Mouse (Mus musculus) forebrain, embryonic 16.5 days (tissue): Measurements from ENCODE around the gene Cmip. TPM values are rescaled to one million over a fixed set of nuclear protein-coding genes. Genes with fewer than 3 reads are reported as not detected.

Experiments
- ATAC-seq: fragments of 200-750 bp; cut with Nextera tagmentation; 2 replicates; pipeline ENCODE4 v1.8.0; 2017; ENCODE audit warnings: mild to moderate bottlenecking, moderate library complexity
- H3K27ac ChIP-seq: fragments of 300-500 bp; sonication (generic); 2 replicates; pipeline ENCODE4 v1.5.1; 2014; ENCODE audit warnings: low read length, control low read depth
- H3K27me3 ChIP-seq: fragments of 300-500 bp; sonication (generic); replicated peaks from 2 replicates; pipeline ENCODE4 v1.6.1; 2014; ENCODE audit warnings: low read length; ENCODE audit not compliant: control insufficient read depth, insufficient read depth
- H3K36me3 ChIP-seq: fragments of 300-500 bp; sonication (generic); 2 replicates; pipeline ENCODE4 v1.6.1; 2014; ENCODE audit not compliant: control insufficient read depth, insufficient read depth
- H3K4me1 ChIP-seq: fragments of 300-500 bp; sonication (generic); replicated peaks from 2 replicates; pipeline ENCODE4 v1.6.1; 2014; ENCODE audit warnings: low read length; ENCODE audit not compliant: control insufficient read depth, insufficient read depth
- H3K4me2 ChIP-seq: fragments of 300-500 bp; sonication (generic); 2 replicates; pipeline ENCODE4 v1.6.1; 2014; ENCODE audit warnings: mild to moderate bottlenecking, low read length, control low read depth
- H3K4me3 ChIP-seq: fragments of 300-500 bp; sonication (generic); replicated peaks from 2 replicates; pipeline ENCODE4 v1.5.1; 2014; ENCODE audit warnings: mild to moderate bottlenecking, low read length, control low read depth
- H3K9ac ChIP-seq: fragments of 300-500 bp; sonication (generic); replicated peaks from 2 replicates; pipeline ENCODE4 v1.6.1; 2014; ENCODE audit warnings: low read depth, low read length, control low read depth
- H3K9me3 ChIP-seq: fragments of 300-500 bp; sonication (generic); 2 replicates; pipeline ENCODE4 v1.6.1; 2016; ENCODE audit warnings: low read length; ENCODE audit not compliant: control insufficient read depth
- WGBS: fragments of 180-500 bp; shearing (Covaris S2); extraction: QIAGEN DNeasy Blood & Tissue Kit; methylation state at CpG from one replicate; pipeline ENCODE4 v1.1.7; 2014; 5-methylcytosine and 5-hydroxymethylcytosine counted together
- polyA plus RNA-seq: library from polyadenylated mRNA; unstranded; fragments of >200 nt; fragmentation: Nextera tagmentation; extraction: Ambion mirVana; gene quantifications from 2 replicates; pipeline ENCODE4 v1.2.1, GENCODE M21; 2015

Gene Cmip
- polyA plus RNA-seq, 1 experiment from 2014 or later: 98.1 TPM

DNA sequence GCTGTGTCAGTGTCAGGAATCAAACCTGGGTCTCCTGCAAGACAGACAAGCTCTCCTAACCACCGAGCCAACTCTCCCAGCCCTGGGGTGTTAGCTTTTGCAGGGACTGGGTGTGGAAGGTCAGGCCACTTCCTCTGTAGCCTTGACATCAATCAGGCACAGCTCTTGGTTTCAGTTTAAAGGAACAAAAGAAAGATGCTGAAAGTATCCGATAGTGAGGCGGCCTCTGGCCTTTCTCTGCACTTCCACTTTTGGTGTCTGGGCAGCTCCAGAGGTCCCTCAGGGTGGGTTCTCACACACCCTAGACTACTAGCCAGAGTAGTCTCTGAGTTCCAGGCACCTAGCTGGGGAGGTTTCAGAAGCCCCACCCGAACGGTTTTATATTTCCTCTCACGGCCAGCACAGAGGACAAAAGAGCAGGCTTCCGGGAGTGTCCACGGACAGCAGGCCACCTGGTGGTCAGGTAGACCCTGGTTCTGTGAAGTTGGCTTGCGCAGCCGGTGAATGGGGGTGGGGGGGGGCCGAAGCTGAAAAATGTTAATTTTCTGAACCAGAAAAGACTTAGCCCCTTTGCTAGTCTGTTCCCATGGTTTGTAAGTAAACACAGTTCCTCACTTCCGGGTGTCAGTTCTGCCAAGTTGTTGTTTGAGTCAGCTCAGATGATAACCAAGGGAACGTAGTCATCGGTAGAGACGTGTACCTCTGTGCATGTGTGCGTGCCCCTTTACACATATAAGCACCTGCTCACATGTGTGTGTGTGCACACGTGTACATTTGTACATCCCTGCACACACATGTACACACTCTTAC is 25.5 kb downstream of the Cmip start:
- H3K9me3 ChIP-seq: peaks cover 3% of the 10 kb centered on the region; the same call in 1 of the 2 replicates
- no peak for ATAC-seq
- H3K4me1 ChIP-seq: peaks cover 36% of the 10 kb centered on the region
- H3K9ac ChIP-seq: no peak overlapping the region
- H3K27me3 ChIP-seq: no peaks in the 10 kb centered on the region
- H3K27ac ChIP-seq: no peak overlapping the region
- no peaks in the 10 kb centered on the region for H3K36me3 ChIP-seq
- WGBS: 72% methylated on average over 17 of the region's 17 CpGs
- H3K4me2 ChIP-seq: no peak overlapping the region
- H3K4me3 ChIP-seq: no peak overlapping the region

DNA sequence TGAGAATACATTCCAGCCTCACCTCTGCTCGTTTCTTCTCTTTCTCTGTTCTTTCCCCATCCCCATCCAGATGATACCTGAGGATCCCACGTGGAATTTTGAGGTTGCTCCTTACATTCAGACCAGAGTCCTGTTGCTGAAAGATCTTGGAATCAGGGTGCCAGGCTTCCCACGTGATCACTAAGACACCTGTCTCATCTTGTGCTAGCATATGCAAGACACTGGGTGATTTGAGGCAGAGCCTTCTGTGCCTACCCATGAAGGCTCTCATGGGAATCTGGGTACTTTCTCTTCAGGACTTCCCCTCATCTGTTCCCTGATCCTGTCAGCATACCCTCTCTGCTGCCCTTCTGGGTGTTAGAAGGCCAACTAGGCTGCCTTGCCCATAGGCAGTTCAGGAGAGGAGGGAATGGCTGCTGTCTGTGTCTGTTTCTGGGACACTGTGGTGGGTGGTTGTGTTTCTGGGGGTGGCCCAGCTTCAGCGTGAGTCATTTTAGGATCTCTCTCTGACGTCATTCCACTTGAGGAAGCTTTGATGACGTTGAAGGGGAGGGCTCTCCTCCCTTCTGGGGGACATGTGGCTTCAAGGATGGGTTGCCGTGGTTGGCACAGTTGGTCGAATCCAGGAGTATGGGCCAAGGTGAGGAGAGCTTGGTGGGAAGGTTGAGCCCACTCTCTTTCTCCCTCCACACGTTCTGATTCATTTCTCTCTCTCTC is 28.1 kb downstream of the Cmip start:
- Histone ChIP-seq H3K27ac (no peak overlapping the region), H3K4me3 (no peak overlapping the region), H3K4me2 (no peak overlapping the region), H3K9me3 (peaks cover 3% of the 10 kb centered on the region; the same call in 1 of the 2 replicates), H3K9ac (no peak overlapping the region), H3K36me3 (no peaks in the 10 kb centered on the region), H3K27me3 (no peaks in the 10 kb centered on the region), H3K4me1 (peaks cover 17% of the 10 kb centered on the region)
- 80% methylated on average over 9 of the region's 9 CpGs for WGBS
- no peak for ATAC-seq

DNA sequence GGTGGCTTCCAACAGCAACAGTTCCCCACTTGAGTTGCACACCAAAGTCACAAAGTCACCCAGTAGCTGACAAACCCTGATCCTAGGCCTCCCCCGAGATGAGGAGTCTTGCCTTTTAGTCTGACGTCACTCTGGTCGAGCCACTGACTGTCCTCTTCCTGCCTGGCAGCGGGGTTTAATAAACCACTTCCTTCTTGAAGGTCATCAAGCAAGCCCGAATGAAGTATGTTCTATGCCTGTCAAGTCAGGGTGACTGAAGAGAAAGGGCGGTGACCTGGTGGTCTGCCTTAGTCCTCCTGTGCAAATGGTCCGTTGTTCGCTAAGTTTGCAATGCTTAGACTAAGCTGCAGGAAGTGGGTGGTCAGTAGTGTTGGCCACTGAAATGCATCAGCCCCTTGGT is 31.1 kb downstream of the Cmip start:
- H3K27me3 ChIP-seq: no peaks in the 10 kb centered on the region
- H3K9me3 ChIP-seq: peaks cover 3% of the 10 kb centered on the region; the same call in 1 of the 2 replicates
- no peak overlapping the region for H3K4me3 ChIP-seq
- no peak overlapping the region for H3K4me2 ChIP-seq
- H3K36me3 ChIP-seq: no peaks in the 10 kb centered on the region
- ATAC-seq: no peak
- H3K9ac ChIP-seq: no peak overlapping the region
- H3K27ac ChIP-seq: no peak overlapping the region
- peaks cover 28% of the 10 kb centered on the region for H3K4me1 ChIP-seq
- WGBS: 86% methylated on average over 8 of the region's 8 CpGs

DNA sequence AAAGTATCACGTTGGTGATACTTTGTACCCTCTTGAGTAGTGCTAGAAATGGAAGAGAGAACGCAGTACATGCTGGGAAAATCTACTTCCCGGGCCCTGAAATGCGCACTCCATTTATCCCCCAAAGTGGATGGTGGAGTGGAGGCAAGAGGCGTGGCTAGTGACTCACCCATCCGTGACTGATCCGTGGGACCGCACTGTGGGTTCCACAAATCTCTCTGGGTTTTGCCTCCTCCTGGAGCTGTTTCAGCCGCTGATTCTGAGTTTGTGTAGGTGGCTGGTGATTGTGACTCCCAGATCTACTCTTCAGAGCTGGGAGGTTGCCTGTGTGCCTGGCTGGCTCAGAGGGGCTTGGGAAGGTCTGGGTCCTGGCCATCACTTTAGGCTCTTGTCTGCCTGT is 32.2 kb downstream of the Cmip start:
- Histone ChIP-seq H3K4me3 (no peak overlapping the region), H3K36me3 (no peaks in the 10 kb centered on the region), H3K4me1 (peaks cover 24% of the 10 kb centered on the region), H3K4me2 (no peak overlapping the region), H3K9me3 (peaks cover 3% of the 10 kb centered on the region; the same call in 1 of the 2 replicates), H3K27ac (no peak overlapping the region), H3K27me3 (no peaks in the 10 kb centered on the region), H3K9ac (no peak overlapping the region)
- 74% methylated on average over 9 of the region's 9 CpGs for WGBS
- ATAC-seq: no peak

DNA sequence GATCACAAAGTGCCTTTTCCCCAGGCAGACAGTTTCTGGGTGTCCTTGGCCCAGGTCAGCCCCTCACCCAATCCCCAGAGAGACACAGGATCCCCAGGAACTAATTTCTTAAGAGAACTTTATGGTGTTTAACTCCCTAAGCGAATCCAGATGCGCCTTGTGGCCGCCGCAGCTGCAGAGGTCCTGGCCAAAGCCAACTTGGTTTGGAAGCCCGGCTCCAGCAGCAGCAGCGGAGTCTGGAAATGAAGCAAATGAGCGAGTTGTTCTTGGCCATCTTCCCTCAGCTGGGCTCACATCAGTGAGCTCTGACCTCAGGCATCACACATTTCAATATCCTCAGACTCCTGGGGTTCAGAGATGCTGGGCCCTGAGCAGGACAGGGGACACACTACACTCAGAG is 33.6 kb downstream of the Cmip start:
- WGBS: 79% methylated on average over 7 of the region's 7 CpGs
- Histone ChIP-seq H3K27me3 (no peaks in the 10 kb centered on the region), H3K4me2 (no peak overlapping the region), H3K9ac (no peak overlapping the region), H3K27ac (no peak overlapping the region), H3K9me3 (peaks cover 3% of the 10 kb centered on the region; the same call in 1 of the 2 replicates), H3K4me1 (peaks cover 26% of the 10 kb centered on the region), H3K36me3 (no peaks in the 10 kb centered on the region), H3K4me3 (no peak overlapping the region)
- no peak for ATAC-seq

DNA sequence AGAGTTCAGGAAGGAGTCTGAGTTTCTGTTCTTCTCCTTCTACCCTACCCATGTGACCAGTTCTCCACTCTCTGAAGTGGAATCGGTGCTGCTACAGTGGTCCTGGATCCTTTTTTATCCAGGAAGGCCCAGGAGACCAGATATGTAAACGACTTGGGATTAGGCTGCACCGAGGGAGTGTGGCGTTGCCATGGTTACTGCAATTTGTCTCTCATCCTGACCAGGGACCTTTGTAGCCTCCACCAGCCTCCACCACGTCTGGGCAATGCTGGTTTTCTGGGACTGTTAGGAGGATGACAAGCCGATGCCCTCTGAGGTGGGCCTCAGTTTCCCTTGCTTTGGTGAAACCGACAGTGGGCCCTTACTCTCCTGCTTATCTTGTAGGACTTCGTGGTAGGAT is 35.4 kb downstream of the Cmip start:
- Histone ChIP-seq H3K27me3 (no peaks in the 10 kb centered on the region), H3K27ac (no peak overlapping the region), H3K4me2 (no peak overlapping the region), H3K36me3 (no peaks in the 10 kb centered on the region), H3K9ac (no peak overlapping the region), H3K4me3 (no peak overlapping the region), H3K9me3 (no peaks in the 10 kb centered on the region), H3K4me1 (peaks cover 26% of the 10 kb centered on the region)
- no peak for ATAC-seq
- 40% methylated on average over 8 of the region's 8 CpGs for WGBS

DNA sequence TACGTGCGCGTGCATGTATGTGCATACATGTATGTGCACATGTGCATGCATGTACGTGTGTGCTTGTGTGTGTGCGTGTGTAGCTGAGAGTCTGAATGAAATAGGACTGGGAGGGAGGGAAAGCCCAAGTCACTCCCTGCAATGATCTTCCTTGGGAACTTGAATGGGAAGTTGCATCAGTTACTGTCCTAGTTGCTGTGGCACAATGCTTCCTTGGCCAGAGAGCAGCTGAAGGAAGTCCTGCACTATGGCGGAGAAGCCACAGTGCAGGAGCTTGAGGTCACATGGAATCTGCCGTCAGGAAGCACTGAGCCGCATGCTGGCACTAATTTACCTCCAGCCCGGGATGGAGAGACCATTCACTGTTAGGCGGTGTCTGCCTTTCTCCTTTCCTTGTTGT is 37.9 kb downstream of the Cmip start:
- H3K9me3 ChIP-seq: no peaks in the 10 kb centered on the region
- peaks cover 26% of the 10 kb centered on the region for H3K4me1 ChIP-seq
- no peaks in the 10 kb centered on the region for H3K27me3 ChIP-seq
- no peak overlapping the region for H3K4me2 ChIP-seq
- 81% methylated on average over 10 of the region's 10 CpGs for WGBS
- no peak overlapping the region for H3K4me3 ChIP-seq
- no peak for ATAC-seq
- no peak overlapping the region for H3K27ac ChIP-seq
- no peaks in the 10 kb centered on the region for H3K36me3 ChIP-seq
- H3K9ac ChIP-seq: no peak overlapping the region

DNA sequence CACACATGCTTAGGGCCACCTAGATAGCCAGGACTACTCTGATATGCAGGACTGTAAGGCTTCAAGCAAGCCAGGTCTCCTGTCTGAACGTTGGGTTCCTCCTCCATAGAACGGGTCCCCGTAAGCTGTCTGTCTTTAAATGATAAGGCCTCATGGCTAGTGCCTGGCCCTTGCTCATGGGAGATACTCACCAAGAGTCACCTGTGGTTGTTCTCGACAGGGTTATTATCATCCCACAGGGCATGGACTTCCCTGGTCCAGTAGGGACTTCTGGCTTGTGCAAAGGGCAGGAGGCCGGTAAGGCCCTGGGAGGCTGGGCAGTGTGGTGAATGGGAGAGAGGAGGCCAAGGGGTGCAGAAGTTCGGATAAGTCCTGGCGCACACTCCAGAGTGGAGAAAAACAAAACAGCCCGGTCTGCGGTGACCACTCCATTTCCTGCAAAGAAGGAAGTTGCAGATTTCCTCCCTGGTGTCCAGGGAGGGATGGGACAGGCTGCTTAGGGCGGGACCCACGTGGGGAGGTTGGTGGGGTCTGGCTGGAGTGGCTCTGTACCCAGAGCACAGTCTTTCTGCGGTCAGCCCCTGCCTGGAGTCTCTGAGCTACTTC is 41.2 kb downstream of the Cmip start:
- H3K4me1 ChIP-seq: peaks cover 8% of the 10 kb centered on the region; the same call in 1 of the 2 replicates
- H3K36me3 ChIP-seq: no peaks in the 10 kb centered on the region
- H3K9me3 ChIP-seq: no peaks in the 10 kb centered on the region
- no peaks in the 10 kb centered on the region for H3K27me3 ChIP-seq
- H3K4me3 ChIP-seq: no peak overlapping the region
- H3K4me2 ChIP-seq: no peak overlapping the region
- ATAC-seq: no peak; the same call in 1 of the 2 replicates
- WGBS: 91% methylated on average over 12 of the region's 12 CpGs
- no peak overlapping the region for H3K9ac ChIP-seq
- H3K27ac ChIP-seq: no peak overlapping the region

DNA sequence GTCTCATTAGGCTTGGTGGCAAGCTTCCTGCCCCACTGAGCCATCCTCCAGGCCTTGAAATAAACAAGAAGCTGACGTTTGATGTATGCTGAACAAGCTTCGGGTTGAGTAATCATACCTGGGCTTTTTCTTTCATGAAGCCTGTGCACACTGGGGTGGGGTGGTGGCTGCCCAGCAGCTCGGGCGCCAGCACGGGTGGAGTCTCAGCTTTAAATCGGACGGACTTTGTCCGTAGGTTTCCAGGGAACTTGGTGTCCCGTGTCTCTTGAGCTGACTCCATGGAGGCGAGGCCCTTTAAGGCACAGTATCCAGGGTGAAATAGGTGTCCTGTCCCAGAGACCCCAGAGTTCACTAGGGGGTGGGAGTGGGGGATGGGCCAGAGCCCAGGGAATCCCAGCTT is 42.3 kb downstream of the Cmip start:
- H3K9me3 ChIP-seq: no peaks in the 10 kb centered on the region
- H3K27me3 ChIP-seq: no peaks in the 10 kb centered on the region
- H3K36me3 ChIP-seq: no peaks in the 10 kb centered on the region
- ATAC-seq: no peak
- H3K4me1 ChIP-seq: peaks cover 7% of the 10 kb centered on the region
- H3K9ac ChIP-seq: no peak overlapping the region
- WGBS: 84% methylated on average over 10 of the region's 10 CpGs
- no peak overlapping the region for H3K4me2 ChIP-seq
- H3K4me3 ChIP-seq: no peak overlapping the region
- H3K27ac ChIP-seq: no peak overlapping the region
